Mouse (Mus musculus) cerebellum, adult 8-10 months (tissue): ENCODE data around the gene Pnpla2.

Source experiments
- DNase-seq: peaks from one replicate; pipeline ENCODE4 v3.0.0; 2022

Pnpla2 gene

GRCm38 (mm10) chr7:141451928-141452327 is 3.1 kb upstream of the Pnpla2 start:
- DNase-seq, result no peak

DNA sequence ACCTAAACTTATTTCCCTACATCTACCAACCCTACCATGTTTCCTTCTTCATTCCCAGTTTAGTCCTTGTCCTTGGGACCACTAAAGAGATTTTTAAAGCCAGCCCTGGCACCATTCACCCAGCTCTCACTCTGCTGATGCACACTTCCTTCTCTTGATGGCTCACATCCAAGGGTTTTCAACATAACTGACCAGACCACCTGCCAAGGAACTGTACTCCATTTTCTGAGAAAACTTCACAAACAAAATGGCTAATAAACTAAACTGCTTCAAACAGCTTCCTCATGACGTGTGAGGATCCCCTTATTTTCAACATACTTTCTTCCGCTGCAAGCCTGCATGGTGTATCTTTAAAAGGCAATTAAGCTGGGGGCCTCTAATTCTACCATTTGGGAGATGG is 1.4 kb upstream of the Pnpla2 start:
- no peak for DNase-seq

DNA sequence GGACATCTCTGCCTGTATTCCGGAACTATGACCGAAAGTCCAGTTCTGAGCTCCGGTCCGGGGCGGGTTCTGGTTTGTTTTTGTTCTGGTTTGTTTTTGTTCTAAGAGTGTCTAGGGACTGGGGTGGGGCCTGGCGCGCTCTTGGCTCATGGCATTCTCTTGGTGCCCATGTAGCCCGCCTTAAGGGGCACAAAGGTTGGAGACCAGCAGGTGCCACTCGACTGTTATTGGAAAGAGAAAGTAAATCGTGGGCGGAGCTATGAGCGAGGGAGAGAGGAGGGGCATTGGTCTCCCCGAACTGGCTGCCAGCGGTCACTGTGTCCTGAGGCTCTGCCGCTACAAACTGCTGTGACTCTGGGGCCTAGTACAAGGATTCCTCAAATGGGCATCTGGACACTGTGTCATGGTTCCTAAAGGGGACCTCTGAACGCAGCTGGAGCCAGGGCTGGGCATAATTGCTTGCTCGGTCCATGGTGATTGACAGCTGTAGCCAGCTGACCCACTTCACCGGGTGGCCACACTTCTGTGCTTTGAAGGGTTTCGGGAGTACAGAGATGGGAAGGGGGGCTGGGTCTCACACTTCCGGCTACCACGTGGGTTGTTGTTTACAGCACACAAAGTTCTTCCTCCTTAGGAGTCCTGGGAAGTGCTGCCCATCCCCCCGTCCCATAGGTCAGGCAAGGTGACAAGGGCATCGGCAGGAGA is 764 bp downstream of the Pnpla2 start:
- peak; percentile 70 for DNase-seq

DNA sequence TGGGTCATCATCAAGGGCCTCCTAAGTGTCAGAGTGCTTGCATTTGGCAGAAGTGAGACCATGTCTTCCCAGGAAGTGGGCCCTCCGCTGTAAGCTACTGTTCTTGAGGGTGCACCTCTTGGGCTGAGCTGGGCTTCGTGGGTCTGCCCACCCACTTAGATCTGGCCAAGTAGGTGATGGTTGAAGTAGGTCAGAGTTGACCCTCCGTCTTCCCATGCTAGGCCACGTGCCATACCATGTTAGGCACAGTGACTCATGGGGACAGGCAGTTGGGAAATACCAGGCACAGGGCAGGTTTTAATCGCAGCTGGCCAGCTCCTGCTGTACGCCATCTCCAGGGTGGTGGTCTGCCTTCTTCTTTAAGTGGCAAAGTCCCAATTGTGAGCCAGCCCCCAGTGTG is 1.7 kb downstream of the Pnpla2 start:
- peak; percentile 37 for DNase-seq

DNA sequence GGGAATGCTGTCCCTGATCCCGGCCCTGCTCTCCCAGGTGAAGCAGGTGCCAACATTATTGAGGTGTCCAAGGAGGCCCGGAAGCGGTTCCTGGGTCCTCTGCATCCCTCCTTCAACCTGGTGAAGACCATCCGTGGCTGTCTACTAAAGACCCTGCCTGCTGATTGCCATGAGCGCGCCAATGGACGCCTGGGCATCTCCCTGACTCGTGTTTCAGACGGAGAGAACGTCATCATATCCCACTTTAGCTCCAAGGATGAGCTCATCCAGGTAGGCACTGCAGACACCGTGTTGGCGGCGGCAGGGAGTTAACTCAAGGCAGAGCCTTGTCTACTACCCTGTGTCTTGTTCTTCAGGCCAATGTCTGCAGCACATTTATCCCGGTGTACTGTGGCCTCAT is 2.2 kb downstream of the Pnpla2 start:
- peak; percentile 41 for DNase-seq

- peak; percentile 64 for DNase-seq
These were observed 3.1 kb downstream of the Pnpla2 start for GRCm38 (mm10) chr7:141457986-141458660.

DNA sequence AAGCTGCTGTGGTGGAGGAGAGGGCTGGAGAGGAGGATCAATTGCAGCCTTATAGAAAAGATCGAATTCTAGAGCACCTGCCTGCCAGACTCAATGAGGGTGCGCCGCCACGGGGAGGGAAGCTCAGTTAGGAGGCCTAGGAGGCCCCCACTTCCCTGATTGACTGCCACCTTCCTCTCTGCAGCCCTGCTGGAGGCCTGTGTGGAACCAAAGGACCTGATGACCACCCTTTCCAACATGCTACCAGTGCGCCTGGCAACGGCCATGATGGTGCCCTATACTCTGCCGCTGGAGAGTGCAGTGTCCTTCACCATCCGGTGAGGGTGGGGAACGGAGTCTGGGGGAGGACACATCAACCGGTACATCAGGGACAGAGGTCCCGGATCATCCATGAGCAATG is 3.7 kb downstream of the Pnpla2 start:
- peak; percentile 54 for DNase-seq

GRCm38 (mm10) chr7:141459301-141459711 is 4.3 kb downstream of the Pnpla2 start:
- peak; percentile 80 for DNase-seq

DNA sequence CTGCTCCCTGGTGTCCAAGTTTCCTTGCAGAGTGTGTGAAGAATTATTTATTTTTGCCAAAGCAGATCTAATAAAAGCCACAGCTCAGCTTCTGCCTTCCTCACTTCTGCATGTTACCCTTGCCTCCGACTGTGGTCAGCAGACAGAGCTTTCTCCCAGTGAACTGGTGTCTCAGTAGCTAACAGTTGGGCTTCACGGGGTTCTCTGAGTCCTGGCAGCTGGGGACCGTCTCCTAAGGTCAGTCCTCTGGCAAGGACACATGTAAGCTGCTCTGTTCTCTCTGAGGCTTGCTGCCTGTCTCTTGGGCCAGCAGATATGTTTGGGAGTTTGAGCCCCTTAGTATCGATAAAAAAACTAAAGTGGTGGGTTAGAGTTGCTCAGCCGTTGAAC is 5.0 kb downstream of the Pnpla2 start:
- peak; percentile 38 for DNase-seq

DNA sequence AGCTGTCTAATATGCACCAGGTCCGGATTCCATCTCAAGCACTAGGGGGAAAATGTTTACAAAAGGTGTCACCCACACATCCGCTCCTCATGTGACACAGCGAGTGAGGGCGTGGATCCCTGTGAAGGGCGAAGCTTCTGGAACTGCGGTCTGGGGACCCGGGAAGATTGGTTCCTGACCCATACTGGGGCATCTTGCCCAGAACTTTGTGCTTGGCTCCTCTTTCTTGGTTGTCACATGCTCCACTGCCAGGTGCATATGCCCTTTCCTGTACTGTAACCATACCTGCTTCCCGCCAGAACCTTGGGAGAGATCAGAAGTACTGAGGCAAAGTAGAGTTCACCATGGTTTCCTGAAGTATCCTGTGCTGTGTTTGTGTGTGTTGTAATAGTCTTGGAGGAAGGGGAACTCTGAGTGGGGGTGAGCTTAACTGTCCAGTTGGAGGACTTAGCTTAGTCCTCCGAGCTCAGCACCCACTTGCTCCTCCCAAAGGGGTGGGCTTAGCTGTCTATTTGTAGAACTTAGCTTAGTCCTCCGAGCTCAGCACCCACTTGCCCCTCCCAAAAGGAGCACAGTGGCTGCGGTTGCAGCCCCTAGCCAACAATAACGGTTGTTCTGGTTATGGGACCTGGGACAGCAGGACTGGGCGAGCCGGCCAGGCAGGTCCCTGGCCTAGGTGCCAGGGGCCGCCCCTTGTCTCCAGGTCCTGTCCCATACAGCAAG is 5.6 kb downstream of the Pnpla2 start, which contains the start of gene Cracr2b:
Gene Cracr2b, plus strand, starts transcription at position 704 of the 723 bp plus-strand sequence.
- peak; percentile 53 for DNase-seq

GRCm38 (mm10) chr7:141461521-141462332 is 6.7 kb downstream of the Pnpla2 start:
- peak; percentile 46 for DNase-seq

GRCm38 (mm10) chr7:141462333-141462821 is 7.4 kb downstream of the Pnpla2 start:
- DNase-seq, result no peak

DNA sequence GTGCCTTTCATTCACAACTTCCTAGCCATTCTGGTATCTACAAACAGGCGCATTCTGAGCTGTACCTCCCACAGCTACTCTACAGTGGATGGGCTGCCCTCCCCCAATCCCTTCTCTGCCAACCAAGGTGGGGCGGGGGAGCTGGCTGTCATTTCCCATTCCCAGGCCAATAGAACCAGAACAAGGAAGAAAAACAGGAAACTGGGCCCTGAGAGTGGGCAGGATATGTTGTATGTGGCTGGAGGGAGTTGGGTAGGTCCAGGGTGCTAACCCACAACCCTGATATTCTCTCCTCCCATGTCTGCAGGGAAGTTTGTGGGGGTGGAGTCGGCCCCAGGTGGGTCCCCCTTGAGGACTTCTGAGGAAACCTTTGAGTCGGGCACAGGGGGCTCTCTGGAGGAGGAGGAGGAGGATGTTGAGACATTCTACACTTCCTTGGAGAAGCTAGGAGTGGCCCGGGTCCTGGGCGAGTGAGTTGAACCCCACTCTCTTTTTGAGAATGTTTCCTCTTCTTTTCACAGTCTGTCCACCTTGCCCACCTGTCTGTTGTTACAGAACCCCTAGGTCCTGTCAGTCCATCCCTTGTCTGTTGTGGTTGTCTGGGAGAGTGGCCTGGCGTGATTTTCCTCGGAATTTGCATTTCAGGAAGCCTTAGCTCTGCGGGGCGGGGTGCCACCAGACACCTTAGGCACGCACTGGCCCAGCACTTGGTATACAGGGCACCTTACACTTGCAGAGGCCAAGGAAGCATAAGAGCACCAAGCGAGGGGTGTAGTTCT is 9.0 kb downstream of the Pnpla2 start:
- no peak for DNase-seq

DNA sequence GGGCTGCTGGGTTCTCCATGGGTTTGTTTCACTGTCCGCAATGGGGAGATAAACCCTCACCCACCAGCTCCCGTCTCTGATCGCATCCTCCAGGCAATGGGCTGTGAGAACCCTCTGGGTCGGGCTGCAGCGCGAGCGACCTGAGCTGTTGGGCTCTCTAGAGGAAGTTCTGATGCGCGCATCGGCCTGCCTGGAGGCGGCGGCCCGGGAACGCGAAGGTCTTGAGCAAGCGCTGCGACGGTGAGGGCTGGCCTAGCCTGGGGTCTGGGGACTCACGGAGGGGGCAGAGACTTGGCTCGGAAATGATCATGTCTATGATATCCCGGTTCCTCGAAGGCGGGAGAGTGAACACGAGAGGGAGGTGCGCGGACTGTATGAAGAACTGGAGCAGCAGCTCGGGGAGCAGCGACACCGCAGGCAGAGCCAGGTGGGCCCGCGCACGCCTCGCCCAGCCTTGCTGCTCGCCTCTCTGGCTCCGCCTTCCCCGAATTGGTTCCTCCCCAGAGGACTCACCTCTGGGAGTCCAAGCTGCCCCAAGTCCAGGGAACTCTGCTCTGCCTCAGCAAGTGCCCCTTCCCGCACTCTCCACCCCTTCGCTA is 9.7 kb downstream of the Pnpla2 start:
- DNase-seq, result peak; percentile 30

DNA sequence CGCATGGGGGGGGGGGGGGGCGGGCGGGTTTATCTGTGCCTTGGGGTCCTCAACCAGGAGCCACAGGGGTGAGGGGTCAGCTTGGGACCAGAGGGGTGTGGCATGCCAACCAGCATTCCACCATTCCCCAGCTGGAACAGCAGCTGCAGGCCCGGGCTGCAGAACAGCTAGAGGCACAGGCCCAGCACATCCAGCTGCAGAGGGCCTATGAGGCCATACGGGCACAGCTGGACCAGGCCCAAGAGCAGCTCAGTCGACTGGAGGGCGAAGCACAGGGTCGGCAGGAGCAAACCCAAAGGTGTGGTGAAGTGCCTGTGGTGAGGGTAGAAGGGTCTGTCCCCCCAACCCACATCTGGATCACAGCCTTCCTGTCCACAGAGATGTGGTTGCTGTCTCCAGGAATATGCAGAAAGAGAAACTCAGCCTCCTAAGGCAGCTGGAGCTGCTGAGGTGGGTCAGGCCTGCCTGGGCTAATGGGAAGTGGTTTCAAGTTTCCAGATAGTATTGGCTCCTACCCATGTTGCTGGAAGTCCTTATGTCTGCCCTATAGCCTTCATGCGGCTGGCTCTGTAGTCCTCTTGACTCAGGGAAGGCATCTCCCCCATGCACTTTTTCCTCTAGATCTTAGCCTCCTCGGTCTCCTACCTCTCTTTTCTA is 10.5 kb downstream of the Pnpla2 start:
- DNase-seq, result no peak

DNA sequence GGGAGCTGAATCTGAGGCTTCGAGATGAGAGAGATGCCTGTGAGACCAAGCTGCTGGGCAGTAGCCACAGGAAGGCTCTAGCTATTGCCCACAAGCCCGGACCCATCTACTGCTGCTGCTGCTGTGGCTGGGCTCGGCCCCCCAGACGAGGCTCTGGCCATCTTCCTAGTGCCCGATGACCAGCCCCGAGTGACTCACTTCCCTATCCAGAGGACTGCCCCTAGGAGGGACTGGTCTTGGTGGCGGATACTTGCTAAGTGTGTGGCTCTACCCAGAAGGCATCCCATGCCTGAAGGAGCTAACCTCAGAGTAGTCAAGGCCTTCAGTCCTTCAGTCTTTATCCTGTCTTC is 11.0 kb downstream of the Pnpla2 start:
- no peak for DNase-seq

DNA sequence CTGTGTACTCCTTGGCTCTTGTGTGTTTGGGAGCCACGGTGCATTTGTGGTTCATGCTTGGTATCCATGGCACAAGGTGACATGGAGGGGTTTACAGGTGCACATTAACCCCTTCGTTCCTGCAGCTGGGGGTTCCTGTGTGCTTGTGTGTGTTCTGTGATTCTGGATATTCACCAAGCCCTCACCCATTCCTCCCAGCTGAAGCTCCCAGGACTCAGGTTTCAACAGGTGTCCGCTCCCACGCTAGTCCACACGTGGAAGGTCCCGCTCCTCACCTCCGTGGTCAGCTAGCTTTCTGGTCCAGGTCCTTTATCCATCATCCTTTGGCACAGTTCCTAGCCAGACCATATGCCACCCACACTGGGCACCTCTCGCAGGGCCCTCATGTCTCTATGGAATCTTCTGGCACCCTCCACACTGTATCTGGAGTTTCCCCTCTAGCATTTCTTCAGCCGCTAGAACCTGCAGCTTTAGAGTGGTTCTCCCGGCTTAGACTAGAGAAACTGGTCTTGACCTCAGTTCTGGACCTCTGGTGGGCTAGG is 11.7 kb downstream of the Pnpla2 start:
- DNase-seq, result no peak

GRCm38 (mm10) chr7:141467230-141468030 is 12.4 kb downstream of the Pnpla2 start, which contains the start of gene Cd151:
Gene Cd151, plus strand, starts transcription at chr7:141467392.
- DNase-seq, result no peak

GRCm38 (mm10) chr7:141468164-141468521 is 13.1 kb downstream of the Pnpla2 start:
- no peak for DNase-seq
